Mouse (Mus musculus) kidney, adult 10 weeks (tissue): ENCODE results near the gene Dok4. TPM values are rescaled to one million over a fixed set of nuclear protein-coding genes. Genes with fewer than 3 reads are reported as not detected.

Source experiments
- polyA plus RNA-seq: library from polyadenylated mRNA; stranded (reverse); fragments of 350-450 nt; fragmentation: Illumina TruSeq; extraction: RNeasy Lipid Tissue Mini Kit (QIAGEN cat#74804); gene quantifications from one replicate; pipeline ENCODE4 v1.2.3, GENCODE M21; 2014; ENCODE audit warnings: low read depth, low replicate concordance

The Dok4 gene
- 0.97 TPM for polyA plus RNA-seq

DNA sequence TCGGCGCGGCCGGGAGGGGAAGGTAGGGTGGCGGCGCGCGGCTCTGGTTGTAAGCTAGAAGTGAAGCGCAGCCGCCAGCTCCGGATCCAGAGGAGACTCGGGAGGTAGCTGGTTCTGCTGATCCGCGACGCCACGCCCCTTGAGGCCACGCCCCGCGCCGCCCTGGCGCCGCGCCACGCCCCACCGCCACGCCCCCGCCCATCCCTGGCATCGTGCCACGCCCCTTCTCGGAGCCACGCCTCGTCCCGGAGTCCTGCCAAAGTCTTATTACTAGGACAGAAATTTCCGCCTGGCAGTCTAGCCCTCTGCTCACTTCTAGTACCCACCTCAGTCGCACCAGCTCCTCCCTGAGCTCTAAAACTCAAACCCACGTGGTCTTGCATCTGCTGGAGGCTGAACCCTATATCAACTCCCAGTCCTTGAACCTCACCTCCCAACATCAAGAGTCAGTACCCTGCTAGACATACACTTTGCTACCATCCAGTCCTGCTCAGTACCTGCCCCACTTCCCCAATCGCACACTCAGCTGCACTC, at the start of gene Dok4:
Gene Dok4 (minus strand): TSS at position 134 of the 534 bp plus-strand sequence.

DNA sequence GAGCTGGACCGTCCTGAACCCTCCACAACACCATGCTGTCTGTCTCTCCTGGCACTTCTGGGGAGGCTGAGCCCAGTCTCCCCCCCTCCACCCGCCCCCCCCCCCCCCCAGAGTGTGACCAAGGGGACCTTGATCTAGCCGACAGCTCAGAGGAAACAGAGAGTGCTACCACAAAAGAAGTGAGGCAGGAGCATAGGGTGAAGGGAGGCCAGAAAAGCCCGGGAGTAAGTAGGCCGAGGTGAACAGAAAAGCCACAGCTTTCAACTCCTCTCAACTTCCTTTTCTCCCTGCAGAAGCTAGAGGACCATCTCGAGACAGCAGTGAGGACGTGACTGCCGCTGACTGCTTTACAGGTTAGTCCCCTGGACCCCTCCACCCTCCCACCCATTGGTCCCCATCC, 47.3 kb upstream of the Dok4 start, which contains the start of gene Adgrg5:
Gene Adgrg5 (plus strand): TSS at position 290 of the 400 bp plus-strand sequence.

GRCm38 (mm10) chr8:94917851-94918495, 41.8 kb upstream of the Dok4 start, which contains the start of gene Ccdc102a:
Gene Ccdc102a, minus strand, starts transcription at chr8:94918098.

DNA sequence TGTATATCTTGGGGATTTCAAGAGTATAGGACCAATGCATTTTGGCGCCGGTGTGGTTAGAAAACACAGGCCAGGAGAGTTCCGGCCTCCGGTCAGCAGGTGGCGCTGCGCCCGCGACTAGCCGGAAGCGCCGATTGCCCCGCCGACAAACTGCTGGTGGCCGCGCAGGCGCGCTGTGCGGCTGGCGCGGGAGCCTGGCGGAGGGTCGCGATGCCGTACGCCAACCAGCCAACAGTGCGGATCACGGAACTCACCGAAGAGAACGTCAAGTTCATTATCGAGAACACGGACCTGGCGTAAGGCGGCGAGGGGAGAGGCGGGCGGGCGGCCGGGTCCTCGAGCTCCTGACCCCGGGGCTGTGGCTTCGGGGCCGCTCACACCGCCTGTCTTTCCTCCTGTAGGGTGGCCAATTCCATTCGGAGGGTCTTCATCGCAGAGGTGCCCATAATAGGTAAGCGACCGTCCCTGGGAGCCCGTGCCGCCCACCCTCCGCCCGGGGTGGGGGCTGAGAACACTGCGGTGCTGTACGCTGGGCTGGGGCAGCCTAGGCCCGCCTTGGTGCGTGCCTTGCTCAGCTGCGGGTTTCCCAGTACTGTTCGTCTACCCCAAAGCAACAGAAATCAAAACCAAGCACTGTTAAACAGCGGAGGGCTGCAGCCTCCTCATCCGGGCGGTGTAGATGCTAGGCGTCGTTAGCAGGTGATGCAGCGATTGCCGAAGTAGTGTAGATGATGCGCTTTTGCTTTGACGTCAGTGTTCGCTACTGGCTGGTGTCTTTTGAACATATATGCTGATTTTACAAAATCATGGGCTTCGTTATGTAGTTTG, 18.6 kb downstream of the Dok4 start, which contains the start of gene Polr2c:
Gene Polr2c (plus strand): TSS at position 105 of the 828 bp plus-strand sequence.

GRCm38 (mm10) chr8:94837662-94838574, 38.2 kb downstream of the Dok4 start, which contains the start of the genes Coq9 and Ciapin1:
Gene Coq9, plus strand, starts transcription at chr8:94838321.
Gene Ciapin1, minus strand, starts transcription at chr8:94838358.

Other genes with a start within 250 kb of the Dok4 start
- 151 TPM for gene Arl2bp, start 209.7 kb downstream of the Dok4 start, polyA plus RNA-seq
- 6.4 TPM for gene Pllp, start 180.1 kb downstream of the Dok4 start, polyA plus RNA-seq
- gene Ccl22, start 130.7 kb downstream of the Dok4 start, polyA plus RNA-seq = 0.20 TPM
- gene Cx3cl1, start 104.3 kb downstream of the Dok4 start, polyA plus RNA-seq = 2.9 TPM
- gene Ccl17, start 65.9 kb downstream of the Dok4 start, polyA plus RNA-seq = not detected
- 24.6 TPM for gene Coq9, start 38.0 kb downstream of the Dok4 start, polyA plus RNA-seq
- gene Ciapin1, start 38.0 kb downstream of the Dok4 start, polyA plus RNA-seq = 3.2 TPM
- 4.2 TPM for gene Polr2c, start 18.9 kb downstream of the Dok4 start, polyA plus RNA-seq
- not detected for gene Ccdc102a, start 41.8 kb upstream of the Dok4 start, polyA plus RNA-seq
- not detected for gene Adgrg5, start 47.4 kb upstream of the Dok4 start, polyA plus RNA-seq
- gene Adgrg1, start 98.4 kb upstream of the Dok4 start, polyA plus RNA-seq = 10.6 TPM
- gene Adgrg3, start 141.4 kb upstream of the Dok4 start, polyA plus RNA-seq = 0.73 TPM
- gene Drc7, start 178.8 kb upstream of the Dok4 start, polyA plus RNA-seq = not detected
- not detected for gene Katnb1, start 204.9 kb upstream of the Dok4 start, polyA plus RNA-seq